Mouse (Mus musculus) thymus, adult 2 months (tissue): ENCODE measurements around the gene Wdr45. TPM values are rescaled to one million over a fixed set of nuclear protein-coding genes. Genes with fewer than 3 reads are reported as not detected.
"Not testable (repeated sequence)": the region's sequence is repeated elsewhere in the genome, so short reads cannot be mapped to it uniquely, and the experiment has no call there.

ENCODE experiments used
- DNase-seq: peaks from one replicate; pipeline ENCODE4 v3.0.0; 2021
- H3K27ac ChIP-seq: fragments of 200-500 bp; 2 replicates; pipeline ENCODE4 v1.5.1; 2012; ENCODE audit warnings: low read length, control low read depth; ENCODE audit not compliant: control insufficient read depth, insufficient read depth
- H3K27me3 ChIP-seq: fragments of 200-500 bp; 2 replicates; pipeline ENCODE4 v1.6.1; 2012; ENCODE audit warnings: mild to moderate bottlenecking, low read length, moderate library complexity, mixed read lengths; ENCODE audit not compliant: control insufficient read depth, insufficient read depth
- H3K36me3 ChIP-seq: fragments of 200-500 bp; 2 replicates; pipeline ENCODE4 v1.6.1; 2012; ENCODE audit warnings: mild to moderate bottlenecking, low read length, moderate library complexity; ENCODE audit not compliant: control insufficient read depth, insufficient read depth
- H3K4me1 ChIP-seq: fragments of 200-500 bp; replicated peaks from 2 replicates; pipeline ENCODE4 v1.6.1; 2012; ENCODE audit warnings: low read length; ENCODE audit not compliant: control insufficient read depth, insufficient read depth
- H3K4me3 ChIP-seq: fragments of 200-500 bp; 2 replicates; pipeline ENCODE4 v1.5.1; 2012; ENCODE audit warnings: mild to moderate bottlenecking, low read length, control low read depth, moderate library complexity; ENCODE audit not compliant: control insufficient read depth, insufficient read depth
- CTCF ChIP-seq: fragments of 200-500 bp; IDR thresholded peaks from 2 replicates; pipeline ENCODE4 v1.5.1; 2012; ENCODE audit warnings: mild to moderate bottlenecking, control low read depth, low read length, moderate library complexity, borderline replicate concordance; ENCODE audit not compliant: control insufficient read depth, poor library complexity, insufficient read depth; ENCODE audit errors: extremely low read depth
- POLR2A ChIP-seq: fragments of 200-500 bp; IDR thresholded peaks from 2 replicates; pipeline ENCODE4 v1.6.1; 2012; ENCODE audit warnings: mild to moderate bottlenecking, low read length, control low read depth, moderate library complexity; ENCODE audit not compliant: control insufficient read depth, poor library complexity, insufficient read depth; ENCODE audit errors: extremely low read depth
- WGBS: fragments of 180-500 bp; shearing (Covaris S2); methylation state at CpG from one replicate; pipeline ENCODE4 v1.1.7; 2018; 5-methylcytosine and 5-hydroxymethylcytosine counted together
- polyA plus RNA-seq: library from polyadenylated mRNA; depleted of rRNA; stranded (reverse); fragments of >200 nt; gene quantifications from 2 replicates; pipeline ENCODE4 v1.2.3, GENCODE M21; 2012; rRNA removed

Gene Wdr45
- 86.6 and 105 TPM in 2 replicates for polyA plus RNA-seq

GRCm38 (mm10) chrX:7714135-7714899, at the start of gene Wdr45:
Gene Wdr45 (plus strand): TSS chrX:7714333.
- not testable (repeated sequence) for H3K36me3 ChIP-seq, H3K4me1 ChIP-seq, H3K27me3 ChIP-seq, H3K27ac ChIP-seq
- H3K4me3 ChIP-seq = peak within 1 kb of the TSS; percentile 39
- peak; percentile 91 for DNase-seq
- WGBS = 2% methylated on average over 45 of the region's 60 CpGs

- Histone ChIP-seq H3K4me3 (no peak overlapping the region), H3K4me1 (no peaks in the 10 kb centered on the region; the same call in 1 of the 2 replicates), H3K27me3 (no peaks in the 10 kb centered on the region), H3K36me3 (peaks cover 6% of the 10 kb centered on the region), H3K27ac (no peak overlapping the region)
- 97% methylated on average over 11 of the region's 11 CpGs for WGBS
- TF ChIP-seq POLR2A (no peak), CTCF (no peak)
- DNase-seq = no peak
Observed at GRCm38 (mm10) chrX:7664791-7665190, 49.3 kb upstream of the Wdr45 start.

GRCm38 (mm10) chrX:7665739-7666502, 48.2 kb upstream of the Wdr45 start:
- DNase-seq = no peak
- WGBS = 91% methylated on average over 19 of the region's 21 CpGs
- Histone ChIP-seq H3K4me1 (peaks cover 7% of the 10 kb centered on the region), H3K4me3 (no peak overlapping the region), H3K36me3 (peaks cover 6% of the 10 kb centered on the region), H3K27me3 (no peaks in the 10 kb centered on the region), H3K27ac (no peak overlapping the region)
- no peak for TF ChIP-seq POLR2A
- no peak for TF ChIP-seq CTCF

DNA sequence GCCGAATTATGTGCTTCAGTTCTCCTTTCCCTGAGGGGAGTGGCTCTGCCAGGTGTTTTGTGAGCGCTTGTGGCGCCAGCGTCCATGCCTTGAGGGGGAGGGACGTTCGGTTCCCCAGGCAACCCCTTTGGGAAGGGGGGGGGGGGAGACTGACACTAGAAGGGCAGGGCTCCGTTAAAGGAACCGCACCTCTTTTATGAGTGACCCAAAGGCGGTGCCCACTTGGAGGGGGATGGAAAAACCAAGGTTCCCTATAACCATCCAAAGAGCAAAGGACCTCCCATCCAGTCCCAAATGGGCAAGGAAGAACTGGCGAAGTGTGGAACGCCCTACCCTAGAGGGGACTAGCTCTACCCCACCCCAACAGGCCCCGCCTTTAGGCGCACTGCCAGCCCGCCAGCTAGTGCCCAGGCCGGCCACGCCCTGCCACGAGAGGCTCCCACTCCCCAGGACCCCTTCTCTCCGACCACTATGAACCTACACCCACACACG, 43.7 kb upstream of the Wdr45 start:
- WGBS = 2% methylated on average over 15 of the region's 19 CpGs
- Histone ChIP-seq H3K4me1 (peaks cover 29% of the 10 kb centered on the region), H3K4me3 (peak overlapping the region; percentile 93), H3K27ac (peak overlapping the region; percentile 37; the same call in 1 of the 2 replicates), H3K27me3 (no peaks in the 10 kb centered on the region), H3K36me3 (peaks cover 6% of the 10 kb centered on the region)
- peak; percentile 45 for DNase-seq
- TF ChIP-seq POLR2A (no peak), CTCF (no peak)

- peaks cover 6% of the 10 kb centered on the region for H3K36me3 ChIP-seq
- H3K27me3 ChIP-seq = no peaks in the 10 kb centered on the region
- peak within 1 kb of the TSS; percentile 93 for H3K4me3 ChIP-seq
- no peak for TF ChIP-seq CTCF
- TF ChIP-seq POLR2A = no peak
- H3K4me1 ChIP-seq = peaks cover 29% of the 10 kb centered on the region
- H3K27ac ChIP-seq = peak within 1 kb of the TSS; percentile 37; the same call in 1 of the 2 replicates
- WGBS = 2% methylated on average over 35 of the region's 36 CpGs
- DNase-seq = peak; percentile 45
Observed at GRCm38 (mm10) chrX:7670921-7671623, 43.1 kb upstream of the Wdr45 start, which contains the start of gene Plp2. Gene Plp2 (minus strand): TSS chrX:7671390.

DNA sequence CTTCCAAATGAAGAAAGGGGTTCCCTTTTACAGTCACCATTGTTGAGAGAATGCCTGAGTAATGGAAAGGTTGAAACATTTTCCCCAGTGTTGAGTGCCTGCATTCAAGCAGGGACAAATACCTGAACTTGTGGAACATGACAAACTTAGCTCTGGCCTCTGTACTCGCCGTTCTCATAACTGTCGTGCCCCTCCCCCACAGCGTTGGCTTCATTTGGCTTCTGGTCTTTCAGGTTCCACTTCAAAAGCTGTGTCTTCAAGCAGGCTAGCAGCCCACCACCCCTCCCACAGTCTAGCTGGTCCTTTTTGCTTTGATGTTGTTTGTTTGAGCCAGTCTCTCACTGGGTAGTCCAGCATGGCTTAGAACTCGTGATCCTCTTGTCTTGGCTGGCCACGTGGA, 41.4 kb upstream of the Wdr45 start:
- Histone ChIP-seq H3K4me3 (no peak overlapping the region), H3K27me3 (no peaks in the 10 kb centered on the region), H3K4me1 (peaks cover 29% of the 10 kb centered on the region), H3K27ac (no peak overlapping the region), H3K36me3 (no peaks in the 10 kb centered on the region)
- TF ChIP-seq POLR2A (no peak), CTCF (no peak)
- 41% methylated on average over 6 of the region's 6 CpGs for WGBS
- no peak for DNase-seq
